Mouse (Mus musculus) stomach, postnatal 0 days (tissue): ENCODE measurements around the gene Lrrc17. TPM values are rescaled to one million over a fixed set of nuclear protein-coding genes. Genes with fewer than 3 reads are reported as not detected.
"Not testable (repeated sequence)": the region's sequence is repeated elsewhere in the genome, so short reads cannot be mapped to it uniquely, and the experiment has no call there.

Experiments
- ATAC-seq: fragments of 200-750 bp; cut with Nextera tagmentation; 2 replicates; pipeline ENCODE4 v1.8.0; 2017; ENCODE audit not compliant: low FRiP score, low TSS enrichment
- DNase-seq: peaks from one replicate; pipeline ENCODE4 v3.0.0-alpha.2; 2016; ENCODE audit warnings: low spot score
- H3K27ac ChIP-seq: fragments of 300-500 bp; sonication (generic); replicated peaks from 2 replicates; pipeline ENCODE4 v1.5.1; 2014; ENCODE audit warnings: mild to moderate bottlenecking, control low read depth
- H3K27me3 ChIP-seq: fragments of 300-500 bp; sonication (generic); 2 replicates; pipeline ENCODE4 v1.6.1; 2014; ENCODE audit warnings: low read length; ENCODE audit not compliant: control insufficient read depth, insufficient read depth
- H3K36me3 ChIP-seq: fragments of 300-500 bp; sonication (generic); 2 replicates; pipeline ENCODE4 v1.6.1; 2014; ENCODE audit warnings: low read length, mixed read lengths; ENCODE audit not compliant: control insufficient read depth, insufficient read depth
- H3K4me1 ChIP-seq: fragments of 300-500 bp; sonication (generic); replicated peaks from 2 replicates; pipeline ENCODE4 v1.6.1; 2014; ENCODE audit warnings: antibody characterized with exemption; ENCODE audit not compliant: control insufficient read depth, insufficient read depth
- H3K4me2 ChIP-seq: fragments of 300-500 bp; sonication (generic); replicated peaks from 2 replicates; pipeline ENCODE4 v1.6.1; 2014; ENCODE audit warnings: low read depth, mild to moderate bottlenecking, control low read depth, moderate library complexity
- H3K4me3 ChIP-seq: fragments of 300-500 bp; sonication (generic); 2 replicates; pipeline ENCODE4 v1.5.1; 2014; ENCODE audit warnings: low read depth, low read length, control low read depth
- H3K9ac ChIP-seq: fragments of 300-500 bp; sonication (generic); 2 replicates; pipeline ENCODE4 v1.6.1; 2014; ENCODE audit warnings: mild to moderate bottlenecking, low read length, control low read depth, mixed read lengths
- H3K9me3 ChIP-seq: fragments of 300-500 bp; sonication (generic); 2 replicates; pipeline ENCODE4 v1.6.1; 2016; ENCODE audit warnings: low read length; ENCODE audit not compliant: control insufficient read depth
- CTCF ChIP-seq: IDR thresholded peaks from 2 replicates; pipeline ENCODE4 v1.5.1; 2016; ENCODE audit warnings: antibody characterized with exemption, low read depth, mild to moderate bottlenecking, moderate library complexity
- EP300 ChIP-seq: optimal IDR thresholded peaks from 2 replicates; pipeline ENCODE3; 2016; ENCODE audit warnings: antibody characterized with exemption
- WGBS: fragments of 180-500 bp; shearing (Covaris S2); extraction: QIAGEN DNeasy Blood & Tissue Kit; methylation state at CpG from one replicate; pipeline ENCODE4 v1.1.7; 2014; 5-methylcytosine and 5-hydroxymethylcytosine counted together
- polyA plus RNA-seq: library from polyadenylated mRNA; unstranded; fragments of >200 nt; fragmentation: Nextera tagmentation; extraction: Ambion mirVana; gene quantifications from 2 replicates; pipeline ENCODE4 v1.2.1, GENCODE M21; 2015

Lrrc17 gene
- polyA plus RNA-seq, 1 experiment from 2014 or later: 18.5 TPM

- H3K27ac ChIP-seq: no peak overlapping the region
- H3K9me3 ChIP-seq: no peaks in the 10 kb centered on the region
- no peak overlapping the region for H3K4me2 ChIP-seq
- H3K4me1 ChIP-seq: no peaks in the 10 kb centered on the region
- no peak for ATAC-seq
- no peak overlapping the region for H3K9ac ChIP-seq
- 87% methylated on average over 3 of the region's 3 CpGs for WGBS
- no peaks in the 10 kb centered on the region for H3K36me3 ChIP-seq
- H3K27me3 ChIP-seq: no peaks in the 10 kb centered on the region
- DNase-seq: no peak
- TF ChIP-seq CTCF (no peak), EP300 (no peak)
- no peak overlapping the region for H3K4me3 ChIP-seq
Measured at GRCm38 (mm10) chr5:21578136-21578535, 34.8 kb downstream of the Lrrc17 start.

DNA sequence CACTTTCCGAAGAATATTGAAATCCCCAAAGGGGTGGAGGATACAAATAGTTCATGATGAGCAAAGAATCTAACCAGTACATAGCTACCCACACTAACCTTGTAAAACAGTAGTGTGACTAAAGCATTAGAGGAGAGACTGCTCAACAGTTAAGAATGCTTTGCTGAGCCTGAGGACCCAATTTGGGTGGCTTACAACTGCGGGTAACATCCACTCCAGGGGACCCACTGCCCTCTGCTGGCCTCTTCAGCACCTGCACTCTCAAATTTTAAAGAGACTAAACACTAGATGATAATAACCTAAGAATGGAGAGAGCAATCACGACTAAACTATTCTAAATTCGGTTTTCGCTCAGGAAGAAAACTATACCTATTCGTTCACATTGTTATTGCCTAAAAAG, 43.4 kb downstream of the Lrrc17 start:
- H3K4me1 ChIP-seq: no peaks in the 10 kb centered on the region
- no peaks in the 10 kb centered on the region for H3K27me3 ChIP-seq
- no peaks in the 10 kb centered on the region for H3K36me3 ChIP-seq
- no peak overlapping the region for H3K4me2 ChIP-seq
- no peak for TF ChIP-seq EP300
- peak; percentile 88 for TF ChIP-seq CTCF
- no peak overlapping the region for H3K27ac ChIP-seq
- H3K9ac ChIP-seq: no peak overlapping the region
- DNase-seq (peak; percentile 37), ATAC-seq (no peak)
- no peaks in the 10 kb centered on the region for H3K9me3 ChIP-seq
- 60% methylated on average over 6 of the region's 6 CpGs for WGBS
- H3K4me3 ChIP-seq: no peak overlapping the region

- Histone ChIP-seq H3K4me3 (no peak overlapping the region), H3K27ac (no peak overlapping the region), H3K27me3 (no peaks in the 10 kb centered on the region), H3K36me3 (no peaks in the 10 kb centered on the region), H3K9ac (no peak overlapping the region), H3K9me3 (no peaks in the 10 kb centered on the region), H3K4me1 (no peaks in the 10 kb centered on the region), H3K4me2 (no peak overlapping the region)
- ATAC-seq (no peak), DNase-seq (no peak)
- 78% methylated on average over 7 of the region's 7 CpGs for WGBS
- TF ChIP-seq EP300: no peak
- TF ChIP-seq CTCF: no peak
Measured at GRCm38 (mm10) chr5:21587683-21588082, 44.3 kb downstream of the Lrrc17 start.

- H3K4me1 ChIP-seq: no peaks in the 10 kb centered on the region
- 86% methylated on average over 13 of the region's 13 CpGs for WGBS
- no peak for ATAC-seq
Measured at GRCm38 (mm10) chr5:21588220-21588619, 44.9 kb downstream of the Lrrc17 start.

DNA sequence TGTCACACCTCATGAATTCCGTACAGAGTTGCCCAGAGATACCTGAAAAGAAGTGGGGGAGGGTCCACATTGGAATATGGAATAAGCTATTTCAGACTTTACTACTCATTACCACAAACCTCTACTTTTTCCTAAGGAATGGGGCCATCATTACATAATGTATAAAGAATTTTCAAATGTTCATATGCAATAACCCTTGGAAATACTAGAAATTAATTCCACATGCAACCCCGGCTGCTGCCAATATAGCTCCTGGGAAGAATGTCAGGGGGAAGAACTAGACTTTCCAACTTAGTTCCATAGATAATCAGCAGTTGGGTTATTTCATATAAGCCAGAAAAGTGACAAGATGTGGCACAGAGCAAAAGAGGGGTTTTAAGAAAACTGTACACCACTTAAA, 48.7 kb downstream of the Lrrc17 start:
- no peak for ATAC-seq
- H3K36me3 ChIP-seq: no peaks in the 10 kb centered on the region
- H3K27me3 ChIP-seq: no peaks in the 10 kb centered on the region
- no peak for TF ChIP-seq EP300
- no peak for TF ChIP-seq CTCF
- WGBS: 76% methylated on average over 2 of the region's 2 CpGs
- no peak overlapping the region for H3K4me3 ChIP-seq
- no peak overlapping the region for H3K9ac ChIP-seq
- H3K9me3 ChIP-seq: no peaks in the 10 kb centered on the region
- no peak overlapping the region for H3K27ac ChIP-seq
- no peaks in the 10 kb centered on the region for H3K4me1 ChIP-seq
- no peak overlapping the region for H3K4me2 ChIP-seq
- no peak for DNase-seq

More at GRCm38 (mm10) chr5:21588220-21588619, 44.9 kb downstream of the Lrrc17 start:
- no peak for TF ChIP-seq CTCF
- no peak for TF ChIP-seq EP300
- no peaks in the 10 kb centered on the region for H3K9me3 ChIP-seq
- no peak for DNase-seq
- no peaks in the 10 kb centered on the region for H3K36me3 ChIP-seq
- H3K9ac ChIP-seq: no peak overlapping the region
- H3K4me2 ChIP-seq: no peak overlapping the region
- H3K27me3 ChIP-seq: no peaks in the 10 kb centered on the region
- no peak overlapping the region for H3K27ac ChIP-seq
- H3K4me3 ChIP-seq: no peak overlapping the region

DNA sequence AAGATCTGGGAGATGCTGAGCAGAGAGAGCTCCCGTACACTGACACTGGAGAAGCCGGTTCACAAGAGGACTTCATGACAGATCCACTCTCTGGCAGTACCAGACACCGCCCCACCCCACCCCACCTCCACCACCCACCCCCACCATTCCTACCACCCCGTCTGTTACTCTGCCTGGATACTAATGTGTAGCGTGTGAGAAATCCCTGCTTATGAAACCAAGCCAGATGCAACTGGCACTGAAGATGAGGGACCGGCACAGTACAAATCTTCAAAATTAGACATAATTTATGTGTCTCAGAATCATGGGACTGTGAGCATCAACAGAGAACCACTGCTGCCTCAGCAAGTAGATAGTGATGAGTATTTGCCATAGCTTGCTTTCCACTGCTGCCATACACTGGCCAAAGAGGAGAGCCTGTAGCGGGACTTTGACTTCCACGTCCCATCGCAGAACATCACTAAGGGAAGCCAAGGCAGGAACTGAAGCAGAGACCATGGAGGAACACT, 49.9 kb downstream of the Lrrc17 start:
- H3K9me3 ChIP-seq: no peaks in the 10 kb centered on the region
- no peaks in the 10 kb centered on the region for H3K36me3 ChIP-seq
- ATAC-seq (no peak), DNase-seq (no peak)
- H3K9ac ChIP-seq: no peak overlapping the region
- H3K4me1 ChIP-seq: no peaks in the 10 kb centered on the region
- no peak overlapping the region for H3K27ac ChIP-seq
- no peaks in the 10 kb centered on the region for H3K27me3 ChIP-seq
- TF ChIP-seq CTCF (no peak), EP300 (no peak)
- H3K4me3 ChIP-seq: no peak overlapping the region
- no peak overlapping the region for H3K4me2 ChIP-seq
- 84% methylated on average over 9 of the region's 9 CpGs for WGBS

DNA sequence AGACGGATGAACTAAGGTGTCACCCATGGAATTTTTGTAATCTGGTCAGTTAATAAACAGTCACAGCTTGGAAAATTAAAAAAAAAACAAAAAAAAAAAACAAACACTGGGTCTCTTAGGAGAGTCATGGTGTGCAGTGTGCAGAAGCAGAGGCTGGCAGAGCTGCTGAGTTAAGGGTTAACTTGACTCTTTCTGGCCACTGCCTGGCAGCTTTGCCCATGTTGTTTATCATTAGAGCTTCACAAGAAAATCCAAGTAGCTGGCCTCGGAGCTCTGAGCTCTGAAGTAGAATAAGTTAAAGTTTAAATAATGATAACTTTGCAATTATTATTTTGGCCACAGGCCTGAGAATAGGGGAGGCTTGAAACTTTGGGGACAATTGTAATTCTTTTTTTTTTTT, 56.2 kb downstream of the Lrrc17 start:
- not testable (repeated sequence) for H3K4me1 ChIP-seq, H3K36me3 ChIP-seq, ATAC-seq, DNase-seq, H3K9me3 ChIP-seq, H3K4me3 ChIP-seq, H3K27me3 ChIP-seq, H3K9ac ChIP-seq, H3K4me2 ChIP-seq, H3K27ac ChIP-seq
- WGBS: 54% methylated on average over 2 of the region's 2 CpGs
